Mouse (Mus musculus) small intestine, adult 2 months (tissue): ENCODE measurements at regions not wholly inside any gene's neighbourhood (a gene's known extent, or its start where the extent isn't known, plus 50 kb on each side); places are given as distances from the start of the nearest gene placed in this dataset.

Experiments used
- CTCF ChIP-seq: fragments of 200-500 bp; IDR thresholded peaks from 2 replicates; pipeline ENCODE4 v1.5.1; 2012; ENCODE audit warnings: low read depth, mild to moderate bottlenecking, control low read depth, inconsistent platforms, low read length, moderate library complexity, mixed read lengths; ENCODE audit not compliant: insufficient replicate concordance, insufficient read length; ENCODE audit errors: extremely low read depth
- POLR2A ChIP-seq: fragments of 200-500 bp; IDR thresholded peaks from 2 replicates; pipeline ENCODE4 v1.6.1; 2012; ENCODE audit warnings: low read depth, mild to moderate bottlenecking, control low read depth, inconsistent platforms, low read length, moderate library complexity

DNA sequence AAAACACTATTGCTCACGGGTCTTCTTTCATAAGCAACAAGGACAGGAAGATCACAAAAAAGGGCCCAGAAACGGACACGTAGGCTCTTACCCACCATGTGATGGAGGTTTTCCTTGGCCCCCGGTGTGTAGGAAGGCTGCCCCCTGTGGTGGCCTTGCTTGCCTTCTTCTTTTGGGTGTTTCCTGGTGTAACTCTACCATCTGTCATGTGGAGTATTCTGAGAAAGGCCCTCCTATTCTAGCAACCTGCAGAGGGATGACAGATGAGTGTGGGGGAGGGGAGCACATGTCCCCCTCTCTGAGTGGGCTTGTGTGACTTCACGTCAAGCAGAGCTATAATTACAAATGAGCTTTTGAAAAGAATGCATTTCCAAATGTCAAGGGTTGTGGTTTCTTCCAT lies 77.3 kb upstream of the Oxgr1 start:
- TF ChIP-seq CTCF (no peak), POLR2A (no peak)
